Mouse (Mus musculus): ENCODE results near the gene Adgrg1. TPM values are rescaled to one million over a fixed set of nuclear protein-coding genes. Genes with fewer than 3 reads are reported as not detected.
A peak's percentile ranks its signal among the peaks of the same experiment; 100 is the strongest.

Adgrg1 gene
- polyA plus RNA-seq, 1 experiment from 2014 or later: 45.2 TPM

- 30% methylated on average over 7 of the region's 7 CpGs for WGBS (ENCODE audit: insufficient replicate concordance)
- H3K4me2 ChIP-seq: no peak overlapping the region
- no peak overlapping the region for H3K9ac ChIP-seq
- no peaks in the 10 kb centered on the region for H3K9me3 ChIP-seq (replicated peaks)
- H3K4me1 ChIP-seq (replicated peaks): peaks cover 4% of the 10 kb centered on the region; the same call in 1 of the 2 replicates
- no peak overlapping the region for H3K27ac ChIP-seq (replicated peaks)
- no peaks in the 10 kb centered on the region for H3K27me3 ChIP-seq
- H3K4me3 ChIP-seq (replicated peaks): no peak overlapping the region
- peak; percentile 42; the same call in 1 of the 2 replicates for ATAC-seq (ENCODE audit: insufficient read depth)
- H3K36me3 ChIP-seq (replicated peaks): no peaks in the 10 kb centered on the region
These were observed 62.8 kb downstream of the Adgrg1 start for GRCm38 (mm10) chr8:95037106-95037925.

GRCm38 (mm10) chr8:95041883-95042784, 67.6 kb downstream of the Adgrg1 start:
- Histone ChIP-seq H3K27ac (replicated peaks) (peak overlapping the region; percentile 76), H3K4me1 (replicated peaks) (peaks cover 4% of the 10 kb centered on the region; the same call in 1 of the 2 replicates), H3K4me3 (replicated peaks) (no peak overlapping the region), H3K4me2 (peak overlapping the region; percentile 16; the same call in 1 of the 2 replicates), H3K9me3 (replicated peaks) (no peaks in the 10 kb centered on the region), H3K27me3 (no peaks in the 10 kb centered on the region), H3K9ac (no peak overlapping the region), H3K36me3 (replicated peaks) (no peaks in the 10 kb centered on the region)
- peak; percentile 75 for ATAC-seq (ENCODE audit: insufficient read depth)
- WGBS (ENCODE audit: insufficient replicate concordance): 45% methylated on average over 6 of the region's 6 CpGs

GRCm38 (mm10) chr8:95044811-95045210, 70.3 kb downstream of the Adgrg1 start:
- Histone ChIP-seq H3K36me3 (replicated peaks) (no peaks in the 10 kb centered on the region), H3K4me3 (replicated peaks) (no peak overlapping the region), H3K4me1 (replicated peaks) (peaks cover 7% of the 10 kb centered on the region), H3K9ac (no peak overlapping the region), H3K27me3 (no peaks in the 10 kb centered on the region), H3K4me2 (no peak overlapping the region), H3K9me3 (replicated peaks) (no peaks in the 10 kb centered on the region), H3K27ac (replicated peaks) (no peak overlapping the region)
- 49% methylated on average over 4 of the region's 4 CpGs for WGBS (ENCODE audit: insufficient replicate concordance)
- no peak for ATAC-seq (ENCODE audit: insufficient read depth)

- Histone ChIP-seq H3K9ac (no peak overlapping the region), H3K27ac (replicated peaks) (no peak overlapping the region; the same call in 1 of the 2 replicates), H3K4me3 (replicated peaks) (no peak overlapping the region), H3K4me1 (replicated peaks) (peaks cover 7% of the 10 kb centered on the region), H3K9me3 (replicated peaks) (no peaks in the 10 kb centered on the region), H3K27me3 (no peaks in the 10 kb centered on the region), H3K4me2 (no peak overlapping the region), H3K36me3 (replicated peaks) (no peaks in the 10 kb centered on the region)
- WGBS (ENCODE audit: insufficient replicate concordance): 15% methylated on average over 3 of the region's 3 CpGs
- ATAC-seq (ENCODE audit: insufficient read depth): no peak
These were observed 72.4 kb downstream of the Adgrg1 start for GRCm38 (mm10) chr8:95046982-95047381.

GRCm38 (mm10) chr8:95047884-95048680, 73.5 kb downstream of the Adgrg1 start:
- H3K9me3 ChIP-seq (replicated peaks): no peaks in the 10 kb centered on the region
- peak overlapping the region; percentile 60; the same call in 1 of the 2 replicates for H3K27ac ChIP-seq (replicated peaks)
- H3K4me1 ChIP-seq (replicated peaks): peaks cover 7% of the 10 kb centered on the region; the same call in 1 of the 2 replicates
- ATAC-seq (ENCODE audit: insufficient read depth): no peak
- no peaks in the 10 kb centered on the region for H3K27me3 ChIP-seq
- no peaks in the 10 kb centered on the region for H3K36me3 ChIP-seq (replicated peaks)
- H3K9ac ChIP-seq: no peak overlapping the region
- no peak overlapping the region for H3K4me2 ChIP-seq
- 47% methylated on average over 6 of the region's 6 CpGs for WGBS (ENCODE audit: insufficient replicate concordance)
- no peak overlapping the region for H3K4me3 ChIP-seq (replicated peaks)

GRCm38 (mm10) chr8:95049636-95050035, 75.1 kb downstream of the Adgrg1 start:
- H3K36me3 ChIP-seq (replicated peaks): no peaks in the 10 kb centered on the region
- H3K27ac ChIP-seq (replicated peaks): no peak overlapping the region
- WGBS (ENCODE audit: insufficient replicate concordance): 32% methylated on average over 2 of the region's 2 CpGs
- H3K9ac ChIP-seq: no peak overlapping the region
- H3K27me3 ChIP-seq: no peaks in the 10 kb centered on the region
- H3K9me3 ChIP-seq (replicated peaks): no peaks in the 10 kb centered on the region
- H3K4me1 ChIP-seq (replicated peaks): peaks cover 10% of the 10 kb centered on the region
- no peak overlapping the region for H3K4me2 ChIP-seq
- H3K4me3 ChIP-seq (replicated peaks): no peak overlapping the region
- no peak for ATAC-seq (ENCODE audit: insufficient read depth)

GRCm38 (mm10) chr8:95054438-95054837, 79.9 kb downstream of the Adgrg1 start:
- Histone ChIP-seq H3K36me3 (replicated peaks) (no peaks in the 10 kb centered on the region), H3K4me1 (replicated peaks) (peaks cover 46% of the 10 kb centered on the region), H3K27me3 (no peaks in the 10 kb centered on the region), H3K4me3 (replicated peaks) (no peak overlapping the region), H3K9me3 (replicated peaks) (no peaks in the 10 kb centered on the region), H3K4me2 (no peak overlapping the region), H3K9ac (no peak overlapping the region), H3K27ac (replicated peaks) (no peak overlapping the region)
- ATAC-seq (ENCODE audit: insufficient read depth): no peak
- WGBS (ENCODE audit: insufficient replicate concordance): 37% methylated on average over 6 of the region's 6 CpGs

- WGBS (ENCODE audit: insufficient replicate concordance): 23% methylated on average over 2 of the region's 2 CpGs
- no peak within 1 kb of the TSS for H3K4me3 ChIP-seq (replicated peaks)
- no peak within 1 kb of the TSS for H3K27ac ChIP-seq (replicated peaks)
- no peak within 1 kb of the TSS for H3K4me2 ChIP-seq
- peaks cover 46% of the 10 kb centered on the region for H3K4me1 ChIP-seq (replicated peaks)
- no peaks in the 10 kb centered on the region for H3K9me3 ChIP-seq (replicated peaks)
- no peaks in the 10 kb centered on the region for H3K27me3 ChIP-seq
- H3K9ac ChIP-seq: no peak within 1 kb of the TSS
- ATAC-seq (ENCODE audit: insufficient read depth): peak; percentile 29; the same call in 1 of the 2 replicates
- no peaks in the 10 kb centered on the region for H3K36me3 ChIP-seq (replicated peaks)
These were observed 80.5 kb downstream of the Adgrg1 start, which contains the start of gene Drc7 for GRCm38 (mm10) chr8:95054927-95055510. TSS of gene Drc7 (plus strand) at chr8:95055103.

GRCm38 (mm10) chr8:95056414-95056813, 81.9 kb downstream of the Adgrg1 start:
- H3K27me3 ChIP-seq: no peaks in the 10 kb centered on the region
- peak; percentile 76 for ATAC-seq (ENCODE audit: insufficient read depth)
- 28% methylated on average over 5 of the region's 5 CpGs for WGBS (ENCODE audit: insufficient replicate concordance)
- no peaks in the 10 kb centered on the region for H3K36me3 ChIP-seq (replicated peaks)
- H3K4me3 ChIP-seq (replicated peaks): no peak overlapping the region
- H3K9ac ChIP-seq: no peak overlapping the region
- H3K4me1 ChIP-seq (replicated peaks): peaks cover 46% of the 10 kb centered on the region
- H3K4me2 ChIP-seq: peak overlapping the region; percentile 27
- H3K9me3 ChIP-seq (replicated peaks): no peaks in the 10 kb centered on the region
- H3K27ac ChIP-seq (replicated peaks): no peak overlapping the region

GRCm38 (mm10) chr8:95058661-95059060, 84.1 kb downstream of the Adgrg1 start:
- Histone ChIP-seq H3K9ac (no peak overlapping the region), H3K27ac (replicated peaks) (no peak overlapping the region), H3K36me3 (replicated peaks) (no peaks in the 10 kb centered on the region), H3K4me2 (no peak overlapping the region), H3K9me3 (replicated peaks) (no peaks in the 10 kb centered on the region), H3K27me3 (no peaks in the 10 kb centered on the region), H3K4me1 (replicated peaks) (peaks cover 46% of the 10 kb centered on the region), H3K4me3 (replicated peaks) (no peak overlapping the region)
- ATAC-seq (ENCODE audit: insufficient read depth): no peak
- 23% methylated on average over 6 of the region's 6 CpGs for WGBS (ENCODE audit: insufficient replicate concordance)
